Mouse (Mus musculus) neural tube, embryonic 11.5 days (tissue): ENCODE measurements at regions not wholly inside any gene's neighbourhood (a gene's known extent, or its start where the extent isn't known, plus 50 kb on each side); places are given as distances from the start of the nearest gene placed in this dataset.
A peak's percentile ranks its signal among the peaks of the same experiment; 100 is the strongest.

ENCODE experiments used
- ATAC-seq: fragments of 200-750 bp; cut with Nextera tagmentation; 2 replicates; pipeline ENCODE4 v1.8.0; 2017; ENCODE audit warnings: moderate number of reproducible peaks, mild to moderate bottlenecking, moderate TSS enrichment, moderate library complexity; ENCODE audit not compliant: insufficient read depth, low FRiP score, low TSS enrichment
- DNase-seq: peaks from one replicate; pipeline ENCODE4 v3.0.0-alpha.2; 2015; ENCODE audit warnings: low spot score
- H3K27ac ChIP-seq: fragments of 300-500 bp; sonication (generic); 2 replicates; pipeline ENCODE4 v1.5.1; 2014; ENCODE audit warnings: low read depth, mild to moderate bottlenecking, low read length
- H3K27me3 ChIP-seq: fragments of 300-500 bp; sonication (generic); 2 replicates; pipeline ENCODE4 v1.6.1; 2014; ENCODE audit warnings: mild to moderate bottlenecking, low read length, mixed read lengths; ENCODE audit not compliant: control insufficient read depth, insufficient read depth
- H3K36me3 ChIP-seq: fragments of 300-500 bp; sonication (generic); 2 replicates; pipeline ENCODE4 v1.6.1; 2014; ENCODE audit warnings: mild to moderate bottlenecking, low read length, moderate library complexity, mixed read lengths; ENCODE audit not compliant: control insufficient read depth, insufficient read depth
- H3K4me1 ChIP-seq: fragments of 300-500 bp; sonication (generic); 2 replicates; pipeline ENCODE4 v1.6.1; 2014; ENCODE audit warnings: low read length, mixed read lengths; ENCODE audit not compliant: control insufficient read depth, insufficient read depth
- H3K4me2 ChIP-seq: fragments of 300-500 bp; sonication (generic); 2 replicates; pipeline ENCODE4 v1.6.1; 2014; ENCODE audit warnings: low read depth, mild to moderate bottlenecking, moderate library complexity
- H3K4me3 ChIP-seq: fragments of 300-500 bp; sonication (generic); 2 replicates; pipeline ENCODE4 v1.5.1; 2014; ENCODE audit warnings: low read depth, low read length
- H3K9ac ChIP-seq: fragments of 300-500 bp; sonication (generic); 2 replicates; pipeline ENCODE4 v1.6.1; 2014; ENCODE audit warnings: mild to moderate bottlenecking, low read length
- H3K9me3 ChIP-seq: fragments of 300-500 bp; sonication (generic); 2 replicates; pipeline ENCODE4 v1.6.1; 2016; ENCODE audit warnings: low read length; ENCODE audit not compliant: control insufficient read depth
- WGBS: fragments of 180-500 bp; shearing (Covaris S2); extraction: QIAGEN DNeasy Blood & Tissue Kit; methylation state at CpG from one replicate; pipeline ENCODE4 v1.1.7; 2014; 5-methylcytosine and 5-hydroxymethylcytosine counted together

DNA sequence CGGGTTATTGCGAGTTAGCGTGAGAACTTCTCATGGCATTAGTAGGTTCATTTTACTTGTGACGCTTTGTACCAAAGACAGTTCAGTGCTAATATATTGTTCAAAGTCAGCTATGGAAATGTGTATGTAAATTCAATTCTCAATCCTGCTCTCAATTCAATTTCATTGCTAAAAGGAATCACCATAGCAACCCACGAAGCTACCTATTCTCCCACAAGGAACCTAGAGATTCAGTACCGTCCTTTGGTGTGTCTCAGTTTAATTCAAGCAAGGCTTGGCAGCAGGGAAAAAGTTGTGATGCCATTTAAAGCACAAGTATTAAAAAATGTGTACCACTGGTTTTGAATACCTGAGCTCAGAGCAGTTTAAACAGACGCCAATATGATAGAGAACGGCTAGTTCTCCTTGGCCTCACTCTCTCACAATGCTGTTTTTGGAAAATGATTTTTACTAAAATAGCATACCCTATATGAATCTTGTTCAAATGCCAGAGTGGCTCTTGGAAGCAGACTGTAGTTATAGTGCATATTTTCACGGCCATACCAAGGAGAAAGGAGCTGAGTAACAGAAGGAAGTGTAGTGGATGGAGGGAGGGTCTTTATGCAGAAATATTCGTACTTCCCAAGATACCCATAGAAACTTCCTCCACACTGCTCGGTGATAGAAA, 121.4 kb downstream of the Otor start:
- Histone ChIP-seq H3K9me3 (no peaks in the 10 kb centered on the region), H3K27ac (no peak overlapping the region), H3K4me3 (no peak overlapping the region), H3K27me3 (no peaks in the 10 kb centered on the region), H3K4me1 (no peaks in the 10 kb centered on the region), H3K36me3 (no peaks in the 10 kb centered on the region), H3K4me2 (no peak overlapping the region), H3K9ac (no peak overlapping the region)
- no peak for ATAC-seq
- WGBS: 84% methylated on average over 11 of the region's 11 CpGs
- no peak for DNase-seq

GRCm38 (mm10) chr2:143206053-143206452, 127.8 kb downstream of the Otor start:
- Histone ChIP-seq H3K27ac (no peak overlapping the region), H3K9ac (no peak overlapping the region), H3K9me3 (no peaks in the 10 kb centered on the region), H3K36me3 (no peaks in the 10 kb centered on the region), H3K4me2 (no peak overlapping the region), H3K4me3 (no peak overlapping the region), H3K4me1 (no peaks in the 10 kb centered on the region), H3K27me3 (no peaks in the 10 kb centered on the region)
- DNase-seq: no peak
- no peak for ATAC-seq

GRCm38 (mm10) chr2:143207191-143207590, 128.9 kb downstream of the Otor start:
- Histone ChIP-seq H3K36me3 (no peaks in the 10 kb centered on the region), H3K27ac (no peak overlapping the region), H3K4me1 (no peaks in the 10 kb centered on the region), H3K4me2 (no peak overlapping the region), H3K27me3 (no peaks in the 10 kb centered on the region), H3K4me3 (no peak overlapping the region), H3K9me3 (no peaks in the 10 kb centered on the region), H3K9ac (no peak overlapping the region)
- DNase-seq: peak; percentile 47
- ATAC-seq: no peak
- WGBS: 45% methylated on average over 5 of the region's 5 CpGs

- Histone ChIP-seq H3K9me3 (no peaks in the 10 kb centered on the region), H3K27me3 (no peaks in the 10 kb centered on the region), H3K9ac (no peak overlapping the region), H3K4me2 (no peak overlapping the region), H3K4me3 (no peak overlapping the region), H3K27ac (no peak overlapping the region), H3K4me1 (no peaks in the 10 kb centered on the region), H3K36me3 (no peaks in the 10 kb centered on the region)
- WGBS: 84% methylated on average over 5 of the region's 5 CpGs
- no peak for DNase-seq
- ATAC-seq: no peak
These were observed 139.0 kb downstream of the Otor start for GRCm38 (mm10) chr2:143217251-143217650.

DNA sequence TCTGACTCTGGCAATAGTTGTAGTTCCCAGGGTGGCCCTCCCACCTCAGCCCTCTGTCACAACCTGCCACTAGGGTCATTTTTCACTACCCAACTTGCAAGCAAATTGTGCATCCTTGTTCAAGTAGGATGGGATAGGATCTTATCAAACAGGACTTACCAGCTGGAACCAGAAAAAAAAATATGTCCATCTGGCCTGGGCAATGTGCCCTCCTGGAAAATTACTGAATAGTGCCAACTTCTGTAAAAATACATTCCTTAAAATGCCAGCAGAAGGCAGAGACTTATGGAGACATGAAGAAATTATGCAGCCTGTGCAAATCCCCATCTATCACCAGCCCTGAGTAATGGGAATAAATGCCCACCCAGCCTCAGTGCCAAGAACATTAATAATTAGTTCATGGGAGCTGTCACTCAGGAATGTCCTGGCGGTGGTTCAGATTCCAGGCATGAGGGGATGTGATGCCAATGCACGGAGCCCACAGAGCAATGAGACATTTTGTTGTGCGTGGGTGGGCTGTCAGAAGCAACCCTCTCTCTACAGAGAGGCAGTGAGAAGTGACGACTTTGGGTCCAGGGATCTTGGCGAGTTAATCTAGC, 139.6 kb downstream of the Otor start:
- H3K4me1 ChIP-seq: no peaks in the 10 kb centered on the region
- H3K4me3 ChIP-seq: no peak overlapping the region
- no peak overlapping the region for H3K9ac ChIP-seq
- no peaks in the 10 kb centered on the region for H3K27me3 ChIP-seq
- H3K27ac ChIP-seq: no peak overlapping the region
- H3K9me3 ChIP-seq: no peaks in the 10 kb centered on the region
- DNase-seq (no peak), ATAC-seq (no peak)
- H3K4me2 ChIP-seq: no peak overlapping the region
- no peaks in the 10 kb centered on the region for H3K36me3 ChIP-seq
- WGBS: 73% methylated on average over 5 of the region's 5 CpGs

GRCm38 (mm10) chr2:143222326-143222725, 144.1 kb downstream of the Otor start:
- H3K9me3 ChIP-seq: no peaks in the 10 kb centered on the region
- 57% methylated on average over 1 of the region's 1 CpGs for WGBS
- H3K36me3 ChIP-seq: no peaks in the 10 kb centered on the region
- H3K4me1 ChIP-seq: no peaks in the 10 kb centered on the region
- ATAC-seq (no peak), DNase-seq (no peak)
- H3K4me2 ChIP-seq: no peak overlapping the region
- H3K4me3 ChIP-seq: no peak overlapping the region
- H3K9ac ChIP-seq: no peak overlapping the region
- H3K27me3 ChIP-seq: no peaks in the 10 kb centered on the region
- no peak overlapping the region for H3K27ac ChIP-seq

GRCm38 (mm10) chr2:143224410-143225130, 146.3 kb downstream of the Otor start:
- Histone ChIP-seq H3K27me3 (no peaks in the 10 kb centered on the region), H3K4me1 (no peaks in the 10 kb centered on the region), H3K4me2 (no peak overlapping the region), H3K9me3 (no peaks in the 10 kb centered on the region), H3K27ac (no peak overlapping the region), H3K4me3 (no peak overlapping the region), H3K36me3 (no peaks in the 10 kb centered on the region), H3K9ac (no peak overlapping the region)
- 64% methylated on average over 4 of the region's 4 CpGs for WGBS
- no peak for DNase-seq
- ATAC-seq: no peak

- Histone ChIP-seq H3K27me3 (no peaks in the 10 kb centered on the region), H3K4me2 (no peak overlapping the region), H3K9me3 (no peaks in the 10 kb centered on the region), H3K4me3 (no peak overlapping the region), H3K36me3 (no peaks in the 10 kb centered on the region), H3K9ac (no peak overlapping the region), H3K4me1 (no peaks in the 10 kb centered on the region), H3K27ac (no peak overlapping the region)
- ATAC-seq (no peak), DNase-seq (no peak)
- WGBS: 89% methylated on average over 7 of the region's 7 CpGs
These were observed 155.5 kb downstream of the Otor start for GRCm38 (mm10) chr2:143233795-143234194.

GRCm38 (mm10) chr2:143240274-143240673, 162.0 kb downstream of the Otor start:
- ATAC-seq (no peak), DNase-seq (no peak)
- no peaks in the 10 kb centered on the region for H3K36me3 ChIP-seq
- H3K27ac ChIP-seq: no peak overlapping the region
- H3K4me3 ChIP-seq: no peak overlapping the region
- no peak overlapping the region for H3K4me2 ChIP-seq
- no peaks in the 10 kb centered on the region for H3K27me3 ChIP-seq
- WGBS: 88% methylated on average over 4 of the region's 4 CpGs
- no peaks in the 10 kb centered on the region for H3K4me1 ChIP-seq
- no peak overlapping the region for H3K9ac ChIP-seq
- H3K9me3 ChIP-seq: no peaks in the 10 kb centered on the region
